Mouse (Mus musculus) G1E (cell line): Measurements from ENCODE around the gene Brpf1.

Experiments
- CTCF ChIP-seq: IDR thresholded peaks from 2 replicates; pipeline ENCODE4 v1.5.1; 2012; ENCODE audit warnings: low read depth, low read length, inconsistent platforms, mixed read lengths
- GATA1 ChIP-seq: IDR thresholded peaks from 2 replicates; pipeline ENCODE4 v1.6.1; 2012; ENCODE audit warnings: borderline replicate concordance, low read length, inconsistent platforms, mixed read lengths
- GATA2 ChIP-seq: IDR thresholded peaks from 2 replicates; pipeline ENCODE4 v1.6.1; 2012; ENCODE audit warnings: low read depth, low read length, inconsistent platforms, borderline replicate concordance
- TAL1 ChIP-seq: conservative IDR thresholded peaks from 2 replicates; pipeline ENCODE4 v1.6.1; 2012; ENCODE audit warnings: low read depth, low read length, inconsistent platforms, mixed read lengths

DNA sequence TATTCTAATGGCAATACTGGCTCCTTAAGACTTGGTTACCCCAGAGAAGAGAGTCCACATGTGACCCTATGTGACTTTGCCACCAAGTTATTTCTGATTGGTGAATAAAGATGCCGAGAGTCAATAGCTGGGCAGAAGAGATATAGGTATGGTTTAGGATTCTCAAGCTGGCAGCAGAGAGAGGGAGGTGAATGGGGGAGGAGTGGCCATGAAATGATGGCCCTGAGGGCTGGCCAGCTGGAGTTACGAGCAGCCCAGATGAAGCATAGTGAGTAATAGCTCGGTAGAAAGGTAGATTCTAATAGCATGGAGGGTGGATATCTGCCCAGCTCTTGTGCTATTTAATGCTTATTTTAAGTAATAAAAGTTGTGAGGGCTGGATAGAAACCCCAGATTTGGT, 45.9 kb downstream of the Brpf1 start:
- TF ChIP-seq TAL1 (no peak), CTCF (no peak), GATA1 (no peak), GATA2 (no peak)
